Mouse (Mus musculus) hindbrain, embryonic 15.5 days (tissue): ENCODE measurements around the gene Csrnp1. TPM values are rescaled to one million over a fixed set of nuclear protein-coding genes. Genes with fewer than 3 reads are reported as not detected.

Source experiments
- ATAC-seq: fragments of 200-750 bp; cut with Nextera tagmentation; 2 replicates; pipeline ENCODE4 v1.8.0; 2017; ENCODE audit warnings: low read depth, moderate number of reproducible peaks, moderate TSS enrichment; ENCODE audit not compliant: low FRiP score
- H3K27ac ChIP-seq: fragments of 300-500 bp; sonication (generic); replicated peaks from 2 replicates; pipeline ENCODE4 v1.5.1; 2015; ENCODE audit warnings: mild to moderate bottlenecking, inconsistent platforms
- H3K27me3 ChIP-seq: fragments of 300-500 bp; sonication (generic); 2 replicates; pipeline ENCODE4 v1.6.1; 2015; ENCODE audit warnings: control low read depth, inconsistent platforms
- H3K36me3 ChIP-seq: fragments of 300-500 bp; sonication (generic); 2 replicates; pipeline ENCODE4 v1.6.1; 2015; ENCODE audit warnings: control low read depth, inconsistent platforms
- H3K4me1 ChIP-seq: fragments of 300-500 bp; sonication (generic); replicated peaks from 2 replicates; pipeline ENCODE4 v1.6.1; 2015; ENCODE audit warnings: control low read depth, inconsistent platforms
- H3K4me2 ChIP-seq: fragments of 300-500 bp; sonication (generic); 2 replicates; pipeline ENCODE4 v1.6.1; 2015; ENCODE audit warnings: moderate library complexity, mild to moderate bottlenecking, inconsistent platforms
- H3K4me3 ChIP-seq: fragments of 300-500 bp; sonication (generic); 2 replicates; pipeline ENCODE4 v1.5.1; 2015; ENCODE audit warnings: mild to moderate bottlenecking, inconsistent platforms
- H3K9ac ChIP-seq: fragments of 300-500 bp; sonication (generic); 2 replicates; pipeline ENCODE4 v1.6.1; 2015; ENCODE audit warnings: inconsistent platforms
- H3K9me3 ChIP-seq: fragments of 300-500 bp; sonication (generic); 2 replicates; pipeline ENCODE4 v1.6.1; 2016; ENCODE audit warnings: control low read depth, inconsistent platforms
- WGBS: fragments of 180-500 bp; shearing (Covaris S2); methylation state at CpG from one replicate; pipeline ENCODE4 v1.1.7; 2015; 5-methylcytosine and 5-hydroxymethylcytosine counted together
- polyA plus RNA-seq: library from polyadenylated mRNA; unstranded; fragments of >200 nt; fragmentation: Nextera tagmentation; extraction: Ambion mirVana; gene quantifications from 2 replicates; pipeline ENCODE4 v1.2.1, GENCODE M21; 2015

The Csrnp1 gene
- polyA plus RNA-seq: 1.6 and 1.7 TPM in 2 replicates

- H3K4me3 ChIP-seq: peak within 1 kb of the TSS; percentile 61
- no peaks in the 10 kb centered on the region for H3K36me3 ChIP-seq
- peak within 1 kb of the TSS; percentile 27; the same call in 1 of the 2 replicates for H3K27ac ChIP-seq
- H3K27me3 ChIP-seq: peaks cover 12% of the 10 kb centered on the region; the same call in 1 of the 2 replicates
- peak within 1 kb of the TSS; percentile 54 for H3K9ac ChIP-seq
- H3K9me3 ChIP-seq: no peaks in the 10 kb centered on the region
- ATAC-seq: no peak
- H3K4me2 ChIP-seq: peak within 1 kb of the TSS; percentile 88
- 6% methylated on average over 14 of the region's 14 CpGs for WGBS
- H3K4me1 ChIP-seq: peaks cover 36% of the 10 kb centered on the region
Measured at GRCm38 (mm10) chr9:119984536-119985011, at the start of gene Csrnp1. TSS of gene Csrnp1 (minus strand) at chr9:119984658.

- Histone ChIP-seq H3K9ac (no peak overlapping the region), H3K9me3 (no peaks in the 10 kb centered on the region), H3K27me3 (no peaks in the 10 kb centered on the region), H3K36me3 (no peaks in the 10 kb centered on the region), H3K27ac (no peak overlapping the region), H3K4me2 (no peak overlapping the region), H3K4me1 (peaks cover under 1% of the 10 kb centered on the region; the same call in 1 of the 2 replicates), H3K4me3 (no peak overlapping the region)
- WGBS: 90% methylated on average over 6 of the region's 6 CpGs
- no peak for ATAC-seq
Measured at GRCm38 (mm10) chr9:120032710-120033109, 48.3 kb upstream of the Csrnp1 start.

GRCm38 (mm10) chr9:120030421-120030820 is 46.0 kb upstream of the Csrnp1 start:
- H3K4me3 ChIP-seq: no peak overlapping the region
- H3K4me1 ChIP-seq: peaks cover 5% of the 10 kb centered on the region; the same call in 1 of the 2 replicates
- H3K9ac ChIP-seq: no peak overlapping the region
- no peak overlapping the region for H3K27ac ChIP-seq
- no peak overlapping the region for H3K4me2 ChIP-seq
- H3K9me3 ChIP-seq: no peaks in the 10 kb centered on the region
- no peaks in the 10 kb centered on the region for H3K36me3 ChIP-seq
- H3K27me3 ChIP-seq: no peaks in the 10 kb centered on the region
- 89% methylated on average over 10 of the region's 10 CpGs for WGBS
- no peak for ATAC-seq

- H3K4me3 ChIP-seq: no peak overlapping the region
- WGBS: 91% methylated on average over 6 of the region's 6 CpGs
- H3K27me3 ChIP-seq: no peaks in the 10 kb centered on the region
- no peak overlapping the region for H3K4me2 ChIP-seq
- H3K9ac ChIP-seq: no peak overlapping the region
- no peak overlapping the region for H3K27ac ChIP-seq
- H3K4me1 ChIP-seq: peaks cover 5% of the 10 kb centered on the region; the same call in 1 of the 2 replicates
- H3K36me3 ChIP-seq: no peaks in the 10 kb centered on the region
- H3K9me3 ChIP-seq: no peaks in the 10 kb centered on the region
- ATAC-seq: no peak
Measured at GRCm38 (mm10) chr9:120029880-120030279, 45.4 kb upstream of the Csrnp1 start.

DNA sequence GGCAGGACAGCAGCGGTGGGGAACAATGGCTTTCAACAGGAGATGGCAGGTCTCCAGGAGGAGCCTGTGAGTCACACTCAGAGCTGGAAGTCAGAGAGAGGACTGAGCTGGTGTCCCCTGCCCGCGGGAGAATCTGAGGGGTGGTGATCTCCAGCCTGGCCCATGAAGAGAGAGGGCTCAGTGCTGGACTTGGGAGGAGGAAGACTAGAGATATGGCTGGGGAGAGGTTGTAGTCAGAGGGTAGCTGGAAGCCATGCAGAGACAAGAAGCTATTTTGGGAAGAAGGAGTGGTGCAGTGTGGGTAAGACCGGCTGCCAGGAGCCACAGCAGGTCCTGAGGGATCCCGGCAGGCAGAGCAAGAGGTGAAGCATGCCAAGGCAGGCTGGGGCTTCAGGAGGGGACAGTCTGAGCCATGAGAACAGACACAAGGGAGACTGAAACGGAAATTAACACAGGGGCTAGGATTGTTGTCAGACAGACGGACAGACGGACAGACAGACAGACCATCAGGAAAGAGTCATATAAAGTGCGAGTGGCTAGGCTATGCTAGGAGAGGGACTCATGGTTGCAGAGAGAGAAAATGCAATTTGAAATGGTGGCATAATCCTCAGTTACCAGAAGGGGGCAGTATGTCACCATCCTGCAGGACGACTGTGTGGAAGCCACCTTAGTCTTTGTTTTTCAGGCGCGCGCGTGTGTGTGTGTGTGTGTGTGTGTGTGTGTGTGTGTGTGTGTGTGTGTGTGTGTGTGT is 43.1 kb upstream of the Csrnp1 start:
- Histone ChIP-seq H3K27ac (no peak overlapping the region), H3K4me2 (no peak overlapping the region), H3K9me3 (no peaks in the 10 kb centered on the region), H3K4me3 (no peak overlapping the region), H3K36me3 (no peaks in the 10 kb centered on the region), H3K4me1 (peaks cover 5% of the 10 kb centered on the region; the same call in 1 of the 2 replicates), H3K9ac (no peak overlapping the region), H3K27me3 (no peaks in the 10 kb centered on the region)
- ATAC-seq: peak; percentile 65; the same call in 1 of the 2 replicates
- WGBS: 24% methylated on average over 14 of the region's 14 CpGs

DNA sequence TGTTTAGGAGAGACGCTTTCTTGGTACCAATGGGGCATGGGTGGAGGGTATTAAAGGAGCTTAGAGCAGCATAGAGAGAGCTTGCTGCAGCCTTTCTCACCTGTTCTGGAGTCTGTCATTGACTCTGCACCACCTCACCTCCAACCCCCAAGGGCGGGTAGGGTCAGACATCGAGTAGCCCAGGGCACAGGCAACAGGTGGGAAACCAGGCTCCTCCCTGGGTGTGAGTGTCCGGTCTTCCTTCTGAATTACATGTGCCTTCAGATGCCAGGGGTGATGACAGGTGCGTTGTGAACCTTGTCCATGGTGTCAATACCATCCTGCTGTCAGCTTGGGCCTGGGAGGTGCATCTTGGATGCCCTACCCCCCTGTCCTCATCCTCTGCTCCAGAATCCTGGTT is 40.2 kb upstream of the Csrnp1 start:
- 83% methylated on average over 5 of the region's 5 CpGs for WGBS
- no peak for ATAC-seq
- H3K27me3 ChIP-seq: no peaks in the 10 kb centered on the region

GRCm38 (mm10) chr9:120024171-120024570 is 39.7 kb upstream of the Csrnp1 start:
- WGBS: 72% methylated on average over 10 of the region's 10 CpGs
- no peaks in the 10 kb centered on the region for H3K9me3 ChIP-seq

More for the DNA sequence above, 40.2 kb upstream of the Csrnp1 start:
- Histone ChIP-seq H3K9ac (no peak overlapping the region), H3K27ac (no peak overlapping the region), H3K4me1 (peaks cover 5% of the 10 kb centered on the region; the same call in 1 of the 2 replicates), H3K9me3 (no peaks in the 10 kb centered on the region), H3K4me2 (no peak overlapping the region), H3K36me3 (no peaks in the 10 kb centered on the region), H3K4me3 (no peak overlapping the region)

GRCm38 (mm10) chr9:120023086-120023811 is 38.8 kb upstream of the Csrnp1 start, which contains the start of gene Xirp1:
TSS of gene Xirp1 (minus strand) at chr9:120023598.
- 90% methylated on average over 18 of the region's 18 CpGs for WGBS
- no peaks in the 10 kb centered on the region for H3K36me3 ChIP-seq
- no peak for ATAC-seq

More at GRCm38 (mm10) chr9:120024171-120024570, 39.7 kb upstream of the Csrnp1 start:
- no peaks in the 10 kb centered on the region for H3K27me3 ChIP-seq
- no peak for ATAC-seq
- no peak overlapping the region for H3K9ac ChIP-seq
- no peak overlapping the region for H3K4me2 ChIP-seq
- H3K27ac ChIP-seq: no peak overlapping the region
- H3K4me1 ChIP-seq: peaks cover 5% of the 10 kb centered on the region; the same call in 1 of the 2 replicates
- H3K4me3 ChIP-seq: no peak overlapping the region
- H3K36me3 ChIP-seq: no peaks in the 10 kb centered on the region

DNA sequence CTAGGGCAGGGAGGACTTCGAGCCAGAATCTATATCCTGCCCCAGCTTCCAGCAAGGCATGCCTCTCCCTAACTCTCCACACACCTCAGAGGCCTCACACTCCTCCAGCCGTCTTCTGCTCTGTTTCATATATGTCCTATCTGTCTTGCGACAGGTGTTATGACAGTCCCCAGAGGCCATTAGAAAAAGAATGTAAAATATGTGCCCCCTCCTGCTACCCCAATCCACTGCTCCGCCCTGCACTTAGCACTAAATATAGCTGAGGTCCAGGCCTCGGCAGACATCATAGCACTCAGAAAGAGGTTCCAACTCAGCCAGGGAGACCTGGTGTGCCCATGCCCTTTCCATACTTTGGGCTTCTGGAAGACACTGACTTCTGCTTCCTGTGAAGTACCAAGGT is 36.7 kb upstream of the Csrnp1 start:
- no peak for ATAC-seq
- H3K9ac ChIP-seq: no peak overlapping the region
- no peak overlapping the region for H3K4me3 ChIP-seq
- H3K4me2 ChIP-seq: no peak overlapping the region
- H3K4me1 ChIP-seq: no peaks in the 10 kb centered on the region
- no peaks in the 10 kb centered on the region for H3K27me3 ChIP-seq
- no peaks in the 10 kb centered on the region for H3K9me3 ChIP-seq
- H3K27ac ChIP-seq: no peak overlapping the region
- no peaks in the 10 kb centered on the region for H3K36me3 ChIP-seq
- 76% methylated on average over 5 of the region's 5 CpGs for WGBS

More at GRCm38 (mm10) chr9:120023086-120023811, 38.8 kb upstream of the Csrnp1 start, which contains the start of gene Xirp1:
- H3K9me3 ChIP-seq: no peaks in the 10 kb centered on the region
- no peak within 1 kb of the TSS for H3K9ac ChIP-seq
- no peak within 1 kb of the TSS for H3K4me2 ChIP-seq
- no peak within 1 kb of the TSS for H3K27ac ChIP-seq
- H3K27me3 ChIP-seq: no peaks in the 10 kb centered on the region
- no peak within 1 kb of the TSS for H3K4me3 ChIP-seq
- peaks cover 5% of the 10 kb centered on the region; the same call in 1 of the 2 replicates for H3K4me1 ChIP-seq

GRCm38 (mm10) chr9:120020285-120020890 is 35.9 kb upstream of the Csrnp1 start:
- ATAC-seq: no peak
- 47% methylated on average over 7 of the region's 7 CpGs for WGBS
- H3K27ac ChIP-seq: no peak overlapping the region
- no peaks in the 10 kb centered on the region for H3K27me3 ChIP-seq
- no peak overlapping the region for H3K9ac ChIP-seq
- no peak overlapping the region for H3K4me2 ChIP-seq
- no peak overlapping the region for H3K4me3 ChIP-seq
- no peaks in the 10 kb centered on the region for H3K36me3 ChIP-seq
- no peaks in the 10 kb centered on the region for H3K4me1 ChIP-seq
- H3K9me3 ChIP-seq: no peaks in the 10 kb centered on the region

DNA sequence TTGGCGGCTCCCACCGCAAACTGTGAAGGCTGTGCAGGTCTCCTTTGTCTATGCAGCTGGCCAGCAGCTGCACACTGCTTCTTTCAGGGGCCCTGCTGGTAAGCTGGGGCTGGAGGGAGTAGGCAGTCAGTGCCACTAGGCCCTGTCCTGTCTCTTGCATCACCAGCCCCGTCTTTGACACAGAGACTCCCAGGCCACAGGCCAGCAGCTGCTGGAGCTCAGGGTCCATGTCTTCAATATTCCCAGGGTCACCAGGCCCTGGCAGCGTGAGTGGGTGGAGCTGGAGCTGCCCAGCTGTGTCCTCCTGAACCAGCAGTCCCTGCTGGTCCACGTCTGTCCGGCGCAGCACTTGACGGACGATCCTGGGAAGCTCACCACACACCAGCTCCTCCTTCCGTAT is 32.5 kb upstream of the Csrnp1 start:
- no peaks in the 10 kb centered on the region for H3K27me3 ChIP-seq
- H3K9me3 ChIP-seq: no peaks in the 10 kb centered on the region
- no peak for ATAC-seq
- no peak overlapping the region for H3K9ac ChIP-seq
- whole genome bisulfite sequencing: 62% methylated on average over 10 of the region's 10 CpGs
- H3K4me2 ChIP-seq: no peak overlapping the region
- 0 out of 2 replicates have a peak, but pooled peaks cover under 1% of the 10 kb centered on the region for H3K4me1 ChIP-seq
- H3K4me3 ChIP-seq: no peak overlapping the region
- no peaks in the 10 kb centered on the region for H3K36me3 ChIP-seq
- H3K27ac ChIP-seq: no peak overlapping the region
